Mouse (Mus musculus): ENCODE measurements around the gene Herpud1. TPM values are rescaled to one million over a fixed set of nuclear protein-coding genes. Genes with fewer than 3 reads are reported as not detected.
"Not testable (repeated sequence)": the region's sequence is repeated elsewhere in the genome, so short reads cannot be mapped to it uniquely, and the experiment has no call there.

Herpud1 gene
- polyA plus RNA-seq, 1 experiment: 93.4 TPM

DNA sequence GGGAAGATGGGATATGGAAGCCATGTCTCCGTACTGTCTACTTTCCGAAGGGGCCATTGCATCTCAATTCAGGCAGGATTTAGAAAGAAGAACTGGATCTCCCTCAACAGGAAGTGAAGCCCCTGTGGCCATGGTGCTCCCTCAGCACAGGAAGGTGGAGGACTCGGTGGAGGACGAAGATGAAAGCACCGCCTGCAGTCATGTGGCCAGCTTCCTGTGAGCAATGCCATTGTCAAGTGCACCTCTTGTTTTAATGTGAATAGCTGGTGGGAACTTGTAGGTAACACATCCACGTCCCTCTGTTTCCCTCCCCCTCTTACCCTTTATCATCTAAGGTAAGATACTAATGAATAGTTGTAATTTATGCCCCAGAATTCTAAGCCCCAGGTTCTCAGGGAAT is 12.3 kb downstream of the Herpud1 start:
- peaks cover 5% of the 10 kb centered on the region; the same call in 1 of the 2 replicates for H3K4me1 ChIP-seq (ENCODE audit: control insufficient read depth, insufficient read depth, low read length)
- no peak overlapping the region for H3K4me3 ChIP-seq (ENCODE audit: insufficient read depth, low read length)
- no peak for TF ChIP-seq POLR2A (IDR thresholded peaks at IDR 0.05; ENCODE audit: borderline replicate concordance, low read depth, low read length)
- TF ChIP-seq CTCF (IDR thresholded peaks at IDR 0.05; ENCODE audit: low read depth, low read length): no peak
- no peak overlapping the region for H3K27ac ChIP-seq (ENCODE audit: insufficient read depth, low read depth, low read length)

DNA sequence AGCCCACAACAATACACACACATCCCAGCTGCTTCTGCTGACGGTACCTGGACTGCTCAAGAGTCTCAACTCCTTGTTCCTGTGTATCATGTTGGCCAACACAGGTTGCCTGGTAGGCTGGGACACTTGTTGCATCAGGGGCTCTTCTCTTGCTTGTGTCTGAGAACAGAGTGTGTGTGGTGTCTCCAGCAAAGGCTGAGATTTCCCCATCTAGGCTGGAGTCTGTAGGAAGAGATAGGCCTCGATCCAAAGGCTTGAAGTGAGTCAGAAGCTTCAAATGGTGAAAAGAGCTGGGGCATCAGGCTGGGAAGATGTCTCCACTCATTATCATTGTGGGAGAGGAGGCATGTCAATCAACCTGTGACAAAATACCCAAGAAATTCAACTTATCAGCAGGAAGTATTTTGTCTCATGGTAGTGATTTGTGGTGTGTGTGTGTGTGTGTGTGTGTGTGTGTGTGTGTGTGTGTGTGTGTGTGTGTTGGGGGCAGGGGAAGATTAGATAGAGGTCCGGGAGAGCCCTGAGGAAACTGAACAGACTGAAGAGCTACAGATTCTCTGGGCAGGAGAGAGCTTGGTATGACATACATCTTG is 13.2 kb downstream of the Herpud1 start:
- Histone ChIP-seq H3K4me3 (ENCODE audit: insufficient read depth, low read length) (no peak overlapping the region), H3K4me1 (ENCODE audit: control insufficient read depth, insufficient read depth, low read length) (peaks cover 5% of the 10 kb centered on the region; the same call in 1 of the 2 replicates), H3K27ac (ENCODE audit: insufficient read depth, low read depth, low read length) (no peak overlapping the region)
- TF ChIP-seq CTCF (IDR thresholded peaks at IDR 0.05; ENCODE audit: low read depth, low read length) (no peak), POLR2A (IDR thresholded peaks at IDR 0.05; ENCODE audit: borderline replicate concordance, low read depth, low read length) (no peak)

DNA sequence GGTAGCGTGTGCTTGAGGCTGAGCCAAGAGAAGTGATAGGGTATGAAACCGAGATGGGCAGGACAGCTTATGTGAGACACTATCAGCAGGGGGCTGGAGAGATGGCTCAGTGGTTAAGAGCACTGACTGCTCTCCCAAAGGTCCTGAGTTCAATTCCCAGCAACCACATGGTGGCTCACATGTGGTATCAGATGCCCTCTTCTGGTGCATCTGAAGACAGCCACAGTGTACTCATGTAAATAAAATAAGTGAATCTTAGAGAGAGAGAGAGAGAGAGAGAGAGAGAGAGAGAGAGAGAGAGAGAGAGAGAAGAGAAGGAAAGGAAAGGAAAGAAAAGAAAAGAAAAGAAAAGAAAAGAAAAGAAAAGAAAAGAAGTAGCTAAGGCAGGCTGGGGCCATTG is 13.7 kb downstream of the Herpud1 start:
- H3K27ac ChIP-seq (ENCODE audit: insufficient read depth, low read depth, low read length); H3K4me1 ChIP-seq (ENCODE audit: control insufficient read depth, insufficient read depth, low read length); H3K4me3 ChIP-seq (ENCODE audit: insufficient read depth, low read length): not testable (repeated sequence)

DNA sequence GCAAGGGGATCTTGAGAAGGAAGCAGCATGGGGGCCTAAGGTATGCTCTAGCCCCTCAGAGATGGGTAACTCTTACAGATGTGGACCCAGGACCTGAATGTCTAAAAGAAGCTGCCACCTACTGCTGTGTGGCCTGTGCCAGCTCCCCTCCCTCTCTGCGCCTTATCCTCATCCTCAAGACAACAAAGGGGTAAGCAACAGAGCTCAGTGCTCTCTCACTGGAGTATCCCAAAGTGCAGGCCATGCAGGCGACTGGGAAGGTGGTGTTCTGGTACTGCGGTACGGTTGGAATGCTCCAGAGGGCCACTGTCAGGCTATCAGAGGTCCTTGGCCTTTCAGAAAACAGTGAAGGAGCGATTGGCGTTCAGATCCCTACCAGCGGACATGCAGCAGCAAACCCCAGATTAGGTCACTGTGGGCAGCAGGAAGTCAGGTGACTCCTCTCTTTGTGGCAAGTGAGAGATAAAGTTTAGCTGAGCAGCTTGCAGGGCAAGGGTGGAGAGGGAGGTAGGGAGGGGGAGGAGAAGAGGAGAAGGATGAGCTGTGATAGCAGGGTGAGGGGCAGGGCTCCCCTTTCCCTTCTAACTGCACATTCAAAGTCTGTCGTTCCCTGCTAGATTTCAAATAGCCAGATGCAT is 22.3 kb downstream of the Herpud1 start:
- Histone ChIP-seq H3K4me1 (ENCODE audit: control insufficient read depth, insufficient read depth, low read length) (peaks cover 7% of the 10 kb centered on the region), H3K4me3 (ENCODE audit: insufficient read depth, low read length) (no peak overlapping the region), H3K27ac (ENCODE audit: insufficient read depth, low read depth, low read length) (no peak overlapping the region)
- TF ChIP-seq POLR2A (IDR thresholded peaks at IDR 0.05; ENCODE audit: borderline replicate concordance, low read depth, low read length) (no peak), CTCF (IDR thresholded peaks at IDR 0.05; ENCODE audit: low read depth, low read length) (no peak)

DNA sequence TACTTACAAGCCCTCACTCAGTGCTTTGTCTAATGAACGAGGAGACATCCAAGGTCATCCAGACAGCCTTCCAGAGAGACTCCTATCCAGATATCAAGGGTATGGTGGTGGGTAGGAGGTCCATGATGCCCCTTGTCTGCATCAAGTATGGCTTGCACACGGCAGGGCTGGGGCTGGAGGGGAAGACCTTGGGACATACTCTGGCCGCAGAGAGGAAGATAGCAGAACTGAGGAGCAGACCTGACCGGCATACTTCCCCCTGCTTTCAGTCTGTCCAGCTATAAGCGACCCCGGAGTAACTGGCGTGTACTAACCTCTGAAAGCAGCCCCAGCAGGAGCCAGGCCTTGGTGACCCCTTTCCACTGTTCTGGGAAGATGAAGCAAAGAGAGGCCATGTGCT is 23.3 kb downstream of the Herpud1 start:
- no peak overlapping the region for H3K4me3 ChIP-seq (ENCODE audit: insufficient read depth, low read length)
- no peak for TF ChIP-seq POLR2A (IDR thresholded peaks at IDR 0.05; ENCODE audit: borderline replicate concordance, low read depth, low read length)

DNA sequence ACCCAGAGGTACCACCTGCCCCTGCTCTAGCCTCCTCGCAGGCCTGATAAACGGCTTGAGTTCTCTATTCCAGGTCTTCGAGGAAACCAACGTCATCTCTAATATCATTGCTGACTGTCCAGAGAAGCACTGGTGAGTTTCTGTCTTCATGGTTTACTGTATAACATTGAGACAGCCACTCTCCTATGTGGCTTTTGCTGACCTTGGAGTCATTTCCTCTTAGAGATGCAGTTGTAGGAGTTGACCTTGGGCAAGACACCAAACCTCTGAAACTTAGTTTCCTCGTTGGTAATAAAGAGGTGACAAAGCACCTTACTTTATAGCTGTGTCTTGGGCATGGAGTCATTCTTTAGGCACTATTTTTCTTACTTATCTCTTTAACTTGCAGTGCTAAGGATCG is 26.3 kb downstream of the Herpud1 start:
- no peak overlapping the region for H3K27ac ChIP-seq (ENCODE audit: insufficient read depth, low read depth, low read length)
- no peak for TF ChIP-seq CTCF (IDR thresholded peaks at IDR 0.05; ENCODE audit: low read depth, low read length)
- no peak for TF ChIP-seq POLR2A (IDR thresholded peaks at IDR 0.05; ENCODE audit: borderline replicate concordance, low read depth, low read length)
- H3K4me3 ChIP-seq (ENCODE audit: insufficient read depth, low read length): no peak overlapping the region
- peaks cover 13% of the 10 kb centered on the region for H3K4me1 ChIP-seq (ENCODE audit: control insufficient read depth, insufficient read depth, low read length)

More for the DNA sequence above, 23.3 kb downstream of the Herpud1 start:
- no peak overlapping the region for H3K27ac ChIP-seq (ENCODE audit: insufficient read depth, low read depth, low read length)
- H3K4me1 ChIP-seq (ENCODE audit: control insufficient read depth, insufficient read depth, low read length): peaks cover 7% of the 10 kb centered on the region

DNA sequence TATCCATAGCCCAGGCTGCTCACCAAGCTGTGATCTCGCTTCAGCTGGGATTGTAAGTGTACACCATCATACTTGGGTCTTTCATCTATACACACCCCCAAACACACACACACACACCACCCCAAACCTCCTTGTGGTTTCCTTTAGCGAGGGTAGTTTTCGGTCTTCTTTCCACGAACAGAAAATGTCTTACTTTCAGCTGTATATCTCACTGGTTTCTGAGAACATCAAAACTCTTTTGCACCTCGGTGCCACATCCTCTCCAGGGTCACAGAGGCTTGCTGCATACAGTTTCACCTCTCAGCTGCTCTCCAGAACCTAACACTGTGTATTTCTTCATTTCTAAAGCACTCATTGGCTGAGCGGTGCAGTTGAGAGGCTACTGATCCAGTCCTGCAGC is 27.3 kb downstream of the Herpud1 start:
- Histone ChIP-seq H3K27ac (ENCODE audit: insufficient read depth, low read depth, low read length) (no peak overlapping the region), H3K4me3 (ENCODE audit: insufficient read depth, low read length) (no peak overlapping the region), H3K4me1 (ENCODE audit: control insufficient read depth, insufficient read depth, low read length) (peaks cover 20% of the 10 kb centered on the region)
- TF ChIP-seq CTCF (IDR thresholded peaks at IDR 0.05; ENCODE audit: low read depth, low read length): no peak
- TF ChIP-seq POLR2A (IDR thresholded peaks at IDR 0.05; ENCODE audit: borderline replicate concordance, low read depth, low read length): no peak

DNA sequence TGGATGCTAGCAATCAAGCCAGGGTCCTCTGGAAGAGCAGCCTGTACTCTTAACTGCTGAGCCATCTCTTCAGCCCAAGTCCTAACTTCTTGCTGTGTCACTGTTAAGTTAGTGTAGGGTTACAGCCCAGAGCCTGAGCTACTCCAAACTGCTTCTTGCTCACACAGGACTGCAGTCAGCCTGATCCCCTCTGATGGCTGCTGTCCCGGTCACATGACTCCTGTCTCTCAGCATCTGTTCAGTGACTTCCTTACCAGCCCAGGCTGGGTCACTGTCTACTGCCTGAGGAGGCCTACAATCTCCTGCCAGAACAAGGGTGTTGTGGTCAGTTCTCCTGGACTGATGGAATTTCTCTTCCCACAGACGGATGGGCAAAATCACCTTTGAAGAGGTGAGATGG is 29.0 kb downstream of the Herpud1 start:
- Histone ChIP-seq H3K4me1 (ENCODE audit: control insufficient read depth, insufficient read depth, low read length) (peaks cover 19% of the 10 kb centered on the region), H3K4me3 (ENCODE audit: insufficient read depth, low read length) (no peak overlapping the region), H3K27ac (ENCODE audit: insufficient read depth, low read depth, low read length) (no peak overlapping the region)
- TF ChIP-seq CTCF (IDR thresholded peaks at IDR 0.05; ENCODE audit: low read depth, low read length): no peak
- TF ChIP-seq POLR2A (IDR thresholded peaks at IDR 0.05; ENCODE audit: borderline replicate concordance, low read depth, low read length): no peak

- H3K4me1 ChIP-seq (ENCODE audit: control insufficient read depth, insufficient read depth, low read length): peaks cover 19% of the 10 kb centered on the region
- H3K27ac ChIP-seq (ENCODE audit: insufficient read depth, low read depth, low read length): no peak overlapping the region
Measured at GRCm38 (mm10) chr8:94418017-94418416, 31.8 kb downstream of the Herpud1 start.

DNA sequence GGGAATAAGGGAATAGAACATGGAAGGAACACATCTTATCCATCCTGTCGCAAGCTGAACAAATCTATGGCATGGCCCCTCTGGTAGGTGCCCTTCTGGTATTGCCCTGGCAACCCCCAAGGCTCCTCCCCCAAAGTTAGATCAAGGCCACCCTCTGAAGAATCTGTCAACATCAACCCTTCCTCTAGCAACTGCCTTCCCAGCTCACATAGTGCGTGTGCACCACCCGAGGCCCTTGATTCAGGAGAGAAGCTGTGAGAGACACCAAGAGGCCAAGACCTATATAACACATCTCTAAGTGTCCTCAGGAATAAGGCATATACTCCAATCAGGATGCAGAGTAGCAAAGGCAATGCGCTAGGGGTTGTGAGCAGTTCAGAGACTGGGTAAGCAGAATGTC is 36.0 kb downstream of the Herpud1 start:
- no peak overlapping the region for H3K27ac ChIP-seq (ENCODE audit: insufficient read depth, low read depth, low read length)
- H3K4me1 ChIP-seq (ENCODE audit: control insufficient read depth, insufficient read depth, low read length): peaks cover 20% of the 10 kb centered on the region
- TF ChIP-seq POLR2A (IDR thresholded peaks at IDR 0.05; ENCODE audit: borderline replicate concordance, low read depth, low read length) (no peak), CTCF (IDR thresholded peaks at IDR 0.05; ENCODE audit: low read depth, low read length) (no peak)

More at GRCm38 (mm10) chr8:94418017-94418416, 31.8 kb downstream of the Herpud1 start:
- TF ChIP-seq POLR2A (IDR thresholded peaks at IDR 0.05; ENCODE audit: borderline replicate concordance, low read depth, low read length): no peak
- no peak for TF ChIP-seq CTCF (IDR thresholded peaks at IDR 0.05; ENCODE audit: low read depth, low read length)
- H3K4me3 ChIP-seq (ENCODE audit: insufficient read depth, low read length): no peak overlapping the region

More for the DNA sequence above, 36.0 kb downstream of the Herpud1 start:
- H3K4me3 ChIP-seq (ENCODE audit: insufficient read depth, low read length): no peak overlapping the region

Measured in bone marrow macrophage, adult 2 months (primary cell).